Mouse (Mus musculus): ENCODE results near the gene Tmem265. TPM values are rescaled to one million over a fixed set of nuclear protein-coding genes. Genes with fewer than 3 reads are reported as not detected.

The Tmem265 gene
- polyA plus RNA-seq, 1 experiment from 2014 or later = 4.7 TPM

- no peak overlapping the region for H3K27ac ChIP-seq (ENCODE audit: low read depth, low read length)
- ATAC-seq (no peak), DNase-seq (ENCODE audit: low spot score) (no peak)
- H3K36me3 ChIP-seq (ENCODE audit: control insufficient read depth, insufficient read depth, low read length) = peaks cover 95% of the 10 kb centered on the region
- H3K4me1 ChIP-seq (ENCODE audit: control insufficient read depth, insufficient read depth, low read length) = no peaks in the 10 kb centered on the region
- H3K9me3 ChIP-seq (replicated peaks; ENCODE audit: control insufficient read depth, low read length) = no peaks in the 10 kb centered on the region
- no peaks in the 10 kb centered on the region for H3K27me3 ChIP-seq (replicated peaks; ENCODE audit: control insufficient read depth, insufficient read depth, low read length)
- WGBS = 96% methylated on average over 7 of the region's 7 CpGs
- H3K4me2 ChIP-seq (ENCODE audit: low read length) = no peak overlapping the region
- H3K9ac ChIP-seq (ENCODE audit: low read length) = no peak overlapping the region
- H3K4me3 ChIP-seq (ENCODE audit: low read depth, low read length) = no peak overlapping the region
These were observed 39.4 kb downstream of the Tmem265 start for GRCm38 (mm10) chr7:127600612-127601011.

- H3K9me3 ChIP-seq (replicated peaks; ENCODE audit: control insufficient read depth, low read length) = no peaks in the 10 kb centered on the region
- peaks cover 90% of the 10 kb centered on the region for H3K36me3 ChIP-seq (ENCODE audit: control insufficient read depth, insufficient read depth, low read length)
- ATAC-seq (no peak), DNase-seq (ENCODE audit: low spot score) (no peak)
- H3K4me1 ChIP-seq (ENCODE audit: control insufficient read depth, insufficient read depth, low read length) = no peaks in the 10 kb centered on the region
- H3K27me3 ChIP-seq (replicated peaks; ENCODE audit: control insufficient read depth, insufficient read depth, low read length) = no peaks in the 10 kb centered on the region
- H3K27ac ChIP-seq (ENCODE audit: low read depth, low read length) = no peak overlapping the region
- no peak overlapping the region for H3K4me3 ChIP-seq (ENCODE audit: low read depth, low read length)
- no peak overlapping the region for H3K9ac ChIP-seq (ENCODE audit: low read length)
- WGBS = 86% methylated on average over 4 of the region's 4 CpGs
- no peak overlapping the region for H3K4me2 ChIP-seq (ENCODE audit: low read length)
These were observed 40.5 kb downstream of the Tmem265 start for GRCm38 (mm10) chr7:127601735-127602134.

- WGBS = 82% methylated on average over 2 of the region's 2 CpGs
- DNase-seq (ENCODE audit: low spot score) = no peak
- Histone ChIP-seq H3K27me3 (replicated peaks; ENCODE audit: control insufficient read depth, insufficient read depth, low read length) (no peaks in the 10 kb centered on the region), H3K9me3 (replicated peaks; ENCODE audit: control insufficient read depth, low read length) (no peaks in the 10 kb centered on the region), H3K4me2 (ENCODE audit: low read length) (no peak overlapping the region), H3K36me3 (ENCODE audit: control insufficient read depth, insufficient read depth, low read length) (peaks cover 88% of the 10 kb centered on the region), H3K9ac (ENCODE audit: low read length) (no peak overlapping the region), H3K4me3 (ENCODE audit: low read depth, low read length) (no peak overlapping the region), H3K4me1 (ENCODE audit: control insufficient read depth, insufficient read depth, low read length) (no peaks in the 10 kb centered on the region), H3K27ac (ENCODE audit: low read depth, low read length) (no peak overlapping the region)
- ATAC-seq = no peak
These were observed 41.7 kb downstream of the Tmem265 start for GRCm38 (mm10) chr7:127602903-127603302.

DNA sequence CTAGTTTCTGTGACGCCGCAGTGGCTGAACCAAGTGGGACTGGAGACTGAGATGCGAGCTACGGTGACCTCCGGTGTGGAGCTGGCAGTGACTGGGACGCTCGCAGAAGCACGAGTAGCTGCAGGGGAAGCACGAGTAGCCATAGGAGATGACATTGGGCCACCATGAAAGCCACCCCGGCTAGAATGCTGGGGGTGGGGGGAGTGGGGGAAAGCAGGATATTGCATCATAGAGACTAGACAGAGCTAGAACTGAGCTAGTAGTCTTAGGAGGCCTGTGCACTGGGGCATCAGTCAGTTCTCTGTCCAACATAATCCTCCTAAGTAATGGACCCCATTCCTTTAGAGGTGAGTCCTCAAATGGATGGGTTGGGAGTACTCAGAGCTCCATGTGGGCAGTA is 43.1 kb downstream of the Tmem265 start:
- peaks cover 88% of the 10 kb centered on the region for H3K36me3 ChIP-seq (ENCODE audit: control insufficient read depth, insufficient read depth, low read length)

DNA sequence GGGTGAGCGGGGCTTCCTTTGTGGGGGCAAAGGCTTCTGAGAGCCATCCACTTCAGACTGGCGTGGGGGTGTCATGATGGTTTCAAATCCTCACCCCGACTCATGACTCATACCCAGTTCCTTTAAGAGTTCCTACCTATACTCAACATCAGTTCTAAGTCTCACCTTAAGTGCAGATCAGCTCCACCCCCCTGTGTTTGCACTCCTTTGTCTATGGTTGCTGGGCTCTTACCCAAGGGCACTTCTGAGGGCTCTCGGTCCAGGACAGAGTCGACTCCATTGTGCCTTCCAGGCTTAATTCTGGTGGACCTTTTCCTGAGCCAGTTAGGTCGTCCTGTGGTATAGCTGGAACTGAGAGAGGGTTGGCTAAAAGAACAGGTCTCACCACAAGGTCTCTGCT is 46.0 kb downstream of the Tmem265 start:
- H3K9me3 ChIP-seq (replicated peaks; ENCODE audit: control insufficient read depth, low read length) = no peaks in the 10 kb centered on the region
- no peak overlapping the region for H3K4me2 ChIP-seq (ENCODE audit: low read length)
- ATAC-seq (no peak), DNase-seq (ENCODE audit: low spot score) (no peak)
- H3K9ac ChIP-seq (ENCODE audit: low read length) = no peak overlapping the region
- H3K36me3 ChIP-seq (ENCODE audit: control insufficient read depth, insufficient read depth, low read length) = peaks cover 88% of the 10 kb centered on the region
- H3K27ac ChIP-seq (ENCODE audit: low read depth, low read length) = no peak overlapping the region
- H3K4me3 ChIP-seq (ENCODE audit: low read depth, low read length) = no peak overlapping the region
- 79% methylated on average over 6 of the region's 6 CpGs for WGBS
- no peaks in the 10 kb centered on the region for H3K4me1 ChIP-seq (ENCODE audit: control insufficient read depth, insufficient read depth, low read length)
- no peaks in the 10 kb centered on the region for H3K27me3 ChIP-seq (replicated peaks; ENCODE audit: control insufficient read depth, insufficient read depth, low read length)

More for the DNA sequence above, 43.1 kb downstream of the Tmem265 start:
- Histone ChIP-seq H3K27ac (ENCODE audit: low read depth, low read length) (no peak overlapping the region), H3K9me3 (replicated peaks; ENCODE audit: control insufficient read depth, low read length) (no peaks in the 10 kb centered on the region), H3K4me2 (ENCODE audit: low read length) (no peak overlapping the region), H3K4me3 (ENCODE audit: low read depth, low read length) (no peak overlapping the region), H3K9ac (ENCODE audit: low read length) (no peak overlapping the region), H3K4me1 (ENCODE audit: control insufficient read depth, insufficient read depth, low read length) (no peaks in the 10 kb centered on the region), H3K27me3 (replicated peaks; ENCODE audit: control insufficient read depth, insufficient read depth, low read length) (no peaks in the 10 kb centered on the region)
- 93% methylated on average over 10 of the region's 10 CpGs for WGBS
- no peak for DNase-seq (ENCODE audit: low spot score)
- no peak for ATAC-seq

GRCm38 (mm10) chr7:127611011-127611410 is 49.8 kb downstream of the Tmem265 start:
- H3K36me3 ChIP-seq (ENCODE audit: control insufficient read depth, insufficient read depth, low read length) = peaks cover 64% of the 10 kb centered on the region
- no peak for DNase-seq (ENCODE audit: low spot score)
- no peak overlapping the region for H3K27ac ChIP-seq (ENCODE audit: low read depth, low read length)

GRCm38 (mm10) chr7:127611561-127611960 is 50.4 kb downstream of the Tmem265 start:
- no peaks in the 10 kb centered on the region for H3K9me3 ChIP-seq (replicated peaks; ENCODE audit: control insufficient read depth, low read length)
- H3K27ac ChIP-seq (ENCODE audit: low read depth, low read length) = no peak overlapping the region
- H3K4me3 ChIP-seq (ENCODE audit: low read depth, low read length) = no peak overlapping the region
- H3K27me3 ChIP-seq (replicated peaks; ENCODE audit: control insufficient read depth, insufficient read depth, low read length) = no peaks in the 10 kb centered on the region
- peaks cover 60% of the 10 kb centered on the region for H3K36me3 ChIP-seq (ENCODE audit: control insufficient read depth, insufficient read depth, low read length)
- H3K4me1 ChIP-seq (ENCODE audit: control insufficient read depth, insufficient read depth, low read length) = peaks cover 13% of the 10 kb centered on the region
- no peak overlapping the region for H3K4me2 ChIP-seq (ENCODE audit: low read length)
- no peak for DNase-seq (ENCODE audit: low spot score)
- ATAC-seq = no peak
- H3K9ac ChIP-seq (ENCODE audit: low read length) = no peak overlapping the region
- 96% methylated on average over 26 of the region's 26 CpGs for WGBS

More at GRCm38 (mm10) chr7:127611011-127611410, 49.8 kb downstream of the Tmem265 start:
- H3K9me3 ChIP-seq (replicated peaks; ENCODE audit: control insufficient read depth, low read length) = no peaks in the 10 kb centered on the region
- no peak overlapping the region for H3K9ac ChIP-seq (ENCODE audit: low read length)
- H3K4me1 ChIP-seq (ENCODE audit: control insufficient read depth, insufficient read depth, low read length) = peaks cover 9% of the 10 kb centered on the region
- H3K4me3 ChIP-seq (ENCODE audit: low read depth, low read length) = no peak overlapping the region
- H3K4me2 ChIP-seq (ENCODE audit: low read length) = no peak overlapping the region
- 98% methylated on average over 29 of the region's 29 CpGs for WGBS
- H3K27me3 ChIP-seq (replicated peaks; ENCODE audit: control insufficient read depth, insufficient read depth, low read length) = no peaks in the 10 kb centered on the region
- no peak for ATAC-seq

DNA sequence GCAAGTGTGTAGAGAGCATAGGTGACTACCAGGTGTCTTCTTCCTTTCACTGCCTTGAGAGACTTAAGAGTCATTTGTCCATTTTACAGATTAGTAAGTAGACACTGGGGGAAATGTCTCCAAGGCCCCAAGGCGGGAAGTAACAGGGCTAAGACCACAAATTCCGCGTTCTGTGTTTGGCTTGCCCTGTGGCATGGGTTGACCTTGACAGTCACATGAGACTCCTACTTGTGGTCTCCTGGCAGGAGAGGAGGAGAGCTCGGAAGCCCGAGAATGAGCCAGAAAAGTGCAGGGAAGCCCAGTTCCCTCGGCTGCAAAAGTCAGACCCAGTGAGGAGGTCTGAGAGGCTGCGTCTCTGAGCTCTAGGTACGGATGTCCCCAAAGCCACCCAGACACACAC is 52.3 kb downstream of the Tmem265 start:
- no peak for DNase-seq (ENCODE audit: low spot score)
- no peak for ATAC-seq
- Histone ChIP-seq H3K27ac (ENCODE audit: low read depth, low read length) (no peak overlapping the region), H3K4me3 (ENCODE audit: low read depth, low read length) (peak overlapping the region; percentile 99; the same call in 1 of the 2 replicates), H3K27me3 (replicated peaks; ENCODE audit: control insufficient read depth, insufficient read depth, low read length) (no peaks in the 10 kb centered on the region), H3K9ac (ENCODE audit: low read length) (peak overlapping the region; percentile 95; the same call in 1 of the 2 replicates), H3K9me3 (replicated peaks; ENCODE audit: control insufficient read depth, low read length) (no peaks in the 10 kb centered on the region), H3K36me3 (ENCODE audit: control insufficient read depth, insufficient read depth, low read length) (peaks cover 43% of the 10 kb centered on the region), H3K4me1 (ENCODE audit: control insufficient read depth, insufficient read depth, low read length) (peaks cover 17% of the 10 kb centered on the region), H3K4me2 (ENCODE audit: low read length) (peak overlapping the region; percentile 85)
- WGBS = 86% methylated on average over 8 of the region's 8 CpGs

DNA sequence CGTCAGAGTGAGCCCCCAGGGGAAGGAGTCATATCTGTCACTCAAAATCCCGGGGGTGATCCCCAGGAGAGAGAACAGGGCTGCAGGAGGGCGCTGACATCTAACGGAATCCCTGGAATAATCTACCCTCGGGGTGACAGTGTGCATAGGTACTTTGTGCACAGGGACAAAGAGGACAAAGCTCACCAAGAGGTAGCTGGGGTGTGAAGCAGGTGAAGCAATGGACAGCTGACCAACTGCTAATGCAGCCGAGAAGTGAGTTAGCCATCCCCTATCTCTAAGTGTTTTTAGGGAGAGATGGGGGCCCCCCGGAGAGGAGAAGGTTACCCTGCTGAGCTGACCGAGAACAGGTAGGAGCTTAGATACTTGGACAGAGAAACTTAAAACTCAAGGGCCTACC is 52.9 kb downstream of the Tmem265 start:
- Histone ChIP-seq H3K4me1 (ENCODE audit: control insufficient read depth, insufficient read depth, low read length) (peaks cover 17% of the 10 kb centered on the region), H3K36me3 (ENCODE audit: control insufficient read depth, insufficient read depth, low read length) (peaks cover 37% of the 10 kb centered on the region), H3K27ac (ENCODE audit: low read depth, low read length) (peak overlapping the region; percentile 70; the same call in 1 of the 2 replicates), H3K4me3 (ENCODE audit: low read depth, low read length) (peak overlapping the region; percentile 99), H3K4me2 (ENCODE audit: low read length) (peak overlapping the region; percentile 85), H3K9ac (ENCODE audit: low read length) (peak overlapping the region; percentile 95), H3K27me3 (replicated peaks; ENCODE audit: control insufficient read depth, insufficient read depth, low read length) (no peaks in the 10 kb centered on the region), H3K9me3 (replicated peaks; ENCODE audit: control insufficient read depth, low read length) (no peaks in the 10 kb centered on the region)
- DNase-seq (ENCODE audit: low spot score) (no peak), ATAC-seq (no peak)
- 15% methylated on average over 8 of the region's 8 CpGs for WGBS
